Mouse (Mus musculus) erythroblast, embryonic 14.5 days (primary cell): ENCODE data around the gene Rptor. TPM values are rescaled to one million over a fixed set of nuclear protein-coding genes. Genes with fewer than 3 reads are reported as not detected.

Source experiments
- H3K27me3 ChIP-seq: 2 replicates; pipeline ENCODE4 v1.6.1; 2012; ENCODE audit warnings: inconsistent platforms; ENCODE audit not compliant: control insufficient read depth
- H3K36me3 ChIP-seq: 2 replicates; pipeline ENCODE4 v1.6.1; 2012; ENCODE audit warnings: mild to moderate bottlenecking, inconsistent platforms; ENCODE audit not compliant: control insufficient read depth
- H3K4me1 ChIP-seq: 2 replicates; pipeline ENCODE4 v1.6.1; 2012; ENCODE audit warnings: inconsistent platforms; ENCODE audit not compliant: control insufficient read depth
- H3K4me3 ChIP-seq: replicated peaks from 2 replicates; pipeline ENCODE3; 2012; ENCODE audit warnings: moderate library complexity, mild to moderate bottlenecking, inconsistent platforms
- H3K9me3 ChIP-seq: 2 replicates; pipeline ENCODE4 v1.6.1; 2012; ENCODE audit warnings: low read length, inconsistent platforms, mixed read lengths; ENCODE audit not compliant: control insufficient read depth
- GATA1 ChIP-seq: IDR thresholded peaks from 2 replicates; pipeline ENCODE4 v1.6.1; 2012; ENCODE audit warnings: low read length, inconsistent platforms, mixed read lengths
- TAL1 ChIP-seq: IDR thresholded peaks from 3 replicates; pipeline ENCODE4 v1.6.1; 2012; ENCODE audit warnings: low read length, inconsistent platforms, mixed read lengths
- polyA plus RNA-seq: library from polyadenylated mRNA; stranded (reverse); fragments of >175 nt; gene quantifications from 2 replicates; pipeline ENCODE4 v1.2.3, GENCODE M21; 2012

Gene Rptor
- polyA plus RNA-seq, 1 experiment, result 1.5 TPM

- Histone ChIP-seq H3K4me3 (no peak overlapping the region), H3K27me3 (no peaks in the 10 kb centered on the region), H3K36me3 (peaks cover 79% of the 10 kb centered on the region), H3K9me3 (no peaks in the 10 kb centered on the region), H3K4me1 (no peaks in the 10 kb centered on the region)
- TF ChIP-seq GATA1, result no peak
- TF ChIP-seq TAL1, result no peak
These were observed 265.4 kb downstream of the Rptor start for GRCm38 (mm10) chr11:119868138-119868537.

DNA sequence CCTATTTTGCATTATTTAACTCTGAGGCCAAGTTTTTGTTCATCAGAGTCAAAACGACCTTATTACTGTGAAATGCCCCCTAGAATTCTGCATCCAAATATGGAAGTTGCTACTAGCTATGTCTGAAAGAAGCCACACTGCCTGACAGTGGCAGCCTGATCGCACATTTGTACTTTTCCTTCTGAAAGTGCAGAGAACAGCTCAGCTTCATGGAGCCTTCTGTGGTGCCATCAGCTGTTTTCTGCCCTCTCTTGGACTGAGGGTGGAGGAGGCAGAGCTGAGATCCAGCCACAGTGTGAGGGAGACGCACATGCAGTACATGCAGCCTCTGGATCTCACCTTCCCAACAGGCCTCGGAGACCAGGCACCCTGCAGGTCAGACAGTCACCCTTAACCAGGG, 265.9 kb downstream of the Rptor start:
- Histone ChIP-seq H3K36me3 (peaks cover 80% of the 10 kb centered on the region), H3K4me3 (no peak overlapping the region)

GRCm38 (mm10) chr11:119871141-119871540, 268.4 kb downstream of the Rptor start:
- H3K9me3 ChIP-seq, result no peaks in the 10 kb centered on the region
- H3K4me3 ChIP-seq, result no peak overlapping the region
- no peaks in the 10 kb centered on the region for H3K4me1 ChIP-seq
- H3K27me3 ChIP-seq, result no peaks in the 10 kb centered on the region
- peaks cover 92% of the 10 kb centered on the region for H3K36me3 ChIP-seq
- no peak for TF ChIP-seq GATA1
- TF ChIP-seq TAL1, result no peak

More for the DNA sequence above, 265.9 kb downstream of the Rptor start:
- no peaks in the 10 kb centered on the region for H3K27me3 ChIP-seq
- no peaks in the 10 kb centered on the region for H3K9me3 ChIP-seq
- no peaks in the 10 kb centered on the region for H3K4me1 ChIP-seq
- TF ChIP-seq TAL1 (no peak), GATA1 (no peak)

DNA sequence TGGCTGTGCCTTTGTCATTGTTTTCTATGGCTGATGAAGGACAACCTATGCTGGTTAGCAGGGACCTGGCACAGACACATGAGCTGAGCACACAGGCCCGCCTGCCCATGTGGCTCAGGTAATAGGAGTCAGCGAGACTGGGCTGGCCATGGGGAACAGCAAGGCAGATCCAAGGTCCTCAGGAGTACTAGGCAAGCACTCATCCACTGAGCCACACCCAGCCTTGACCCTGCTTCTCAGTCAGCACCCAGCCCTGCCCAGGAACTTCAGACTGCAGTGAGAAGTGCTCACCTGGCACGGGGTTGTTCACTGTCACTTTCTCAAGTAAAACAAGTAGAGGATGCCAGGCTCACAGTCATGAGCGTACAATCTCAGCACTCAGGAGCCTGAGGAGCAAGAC, 270.9 kb downstream of the Rptor start:
- no peak overlapping the region for H3K4me3 ChIP-seq
- H3K36me3 ChIP-seq, result peaks cover 95% of the 10 kb centered on the region
- H3K9me3 ChIP-seq, result no peaks in the 10 kb centered on the region
- H3K4me1 ChIP-seq, result no peaks in the 10 kb centered on the region
- no peaks in the 10 kb centered on the region for H3K27me3 ChIP-seq
- TF ChIP-seq TAL1 (no peak), GATA1 (no peak)

DNA sequence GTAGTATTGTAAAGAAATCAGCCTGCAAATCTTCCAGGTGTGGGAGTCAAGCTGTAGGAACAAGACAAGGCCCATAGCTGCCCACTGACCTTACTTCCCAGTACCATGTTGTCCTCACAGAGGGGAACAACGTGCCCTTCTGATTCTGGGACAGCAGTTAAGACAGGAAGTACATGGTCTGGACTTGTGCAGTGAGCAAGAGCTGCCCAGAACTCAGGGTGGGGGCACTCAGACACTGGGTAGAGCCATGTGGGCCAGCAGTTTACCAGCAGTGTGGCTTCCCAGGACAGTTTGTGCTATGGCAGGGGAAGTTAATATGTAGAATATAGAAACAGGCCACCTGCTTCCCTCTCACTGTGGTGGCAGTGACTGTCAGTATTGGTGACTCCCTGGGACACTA, 272.1 kb downstream of the Rptor start:
- no peaks in the 10 kb centered on the region for H3K9me3 ChIP-seq

DNA sequence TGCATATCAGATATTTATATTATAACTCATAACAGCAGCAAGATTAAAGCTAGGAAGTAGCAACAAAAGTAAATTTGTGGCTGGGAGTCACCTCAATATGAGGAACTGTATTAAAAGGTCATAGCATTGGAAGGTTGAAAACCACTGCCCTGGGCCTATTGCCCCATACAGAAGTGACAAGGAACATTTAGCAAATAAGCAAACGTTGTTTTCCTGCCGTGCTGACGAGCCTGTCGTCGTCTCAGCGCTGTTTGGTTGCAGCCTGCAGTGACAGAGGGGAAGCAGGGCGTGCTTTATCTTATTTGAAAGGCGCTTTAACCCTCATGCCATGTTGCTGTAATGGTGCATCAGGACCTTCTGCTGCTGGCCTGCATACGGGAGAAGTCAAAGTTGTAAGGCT, 273.0 kb downstream of the Rptor start:
- H3K27me3 ChIP-seq, result no peaks in the 10 kb centered on the region
- no peaks in the 10 kb centered on the region for H3K4me1 ChIP-seq
- peaks cover 94% of the 10 kb centered on the region for H3K36me3 ChIP-seq
- H3K4me3 ChIP-seq, result no peak overlapping the region
- H3K9me3 ChIP-seq, result no peaks in the 10 kb centered on the region
- TF ChIP-seq TAL1 (no peak), GATA1 (no peak)

More for the DNA sequence above, 272.1 kb downstream of the Rptor start:
- Histone ChIP-seq H3K27me3 (no peaks in the 10 kb centered on the region), H3K36me3 (peaks cover 94% of the 10 kb centered on the region), H3K4me3 (no peak overlapping the region), H3K4me1 (no peaks in the 10 kb centered on the region)
- TF ChIP-seq TAL1 (no peak), GATA1 (no peak)

DNA sequence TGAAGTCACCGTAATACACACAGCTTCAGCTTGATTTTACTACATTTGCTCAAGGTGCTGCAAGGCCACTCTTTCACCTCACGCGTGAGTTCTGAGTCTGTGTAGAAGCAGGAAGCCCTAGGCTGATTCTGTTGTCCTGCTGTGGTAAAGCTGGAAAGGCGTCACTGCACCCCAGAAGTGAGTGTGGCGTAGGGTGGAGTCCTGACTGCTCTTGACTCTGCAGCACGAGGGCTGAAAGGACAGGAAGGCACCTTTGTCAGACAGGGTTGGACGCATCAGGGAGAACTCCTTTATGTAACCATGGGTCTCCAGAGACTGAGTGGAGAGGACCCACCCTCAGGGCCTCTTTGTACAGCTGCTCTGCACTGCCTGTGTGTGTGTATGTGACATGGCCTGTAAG, 274.4 kb downstream of the Rptor start:
- TF ChIP-seq GATA1 (no peak), TAL1 (no peak)
- Histone ChIP-seq H3K4me1 (no peaks in the 10 kb centered on the region), H3K36me3 (peaks cover 85% of the 10 kb centered on the region), H3K27me3 (no peaks in the 10 kb centered on the region), H3K4me3 (no peak overlapping the region), H3K9me3 (no peaks in the 10 kb centered on the region)

GRCm38 (mm10) chr11:119879573-119879972, 276.9 kb downstream of the Rptor start:
- Histone ChIP-seq H3K27me3 (no peaks in the 10 kb centered on the region), H3K4me1 (no peaks in the 10 kb centered on the region; the same call in 1 of the 2 replicates), H3K9me3 (no peaks in the 10 kb centered on the region), H3K4me3 (no peak overlapping the region), H3K36me3 (peaks cover 74% of the 10 kb centered on the region)
- no peak for TF ChIP-seq GATA1
- TF ChIP-seq TAL1, result no peak

DNA sequence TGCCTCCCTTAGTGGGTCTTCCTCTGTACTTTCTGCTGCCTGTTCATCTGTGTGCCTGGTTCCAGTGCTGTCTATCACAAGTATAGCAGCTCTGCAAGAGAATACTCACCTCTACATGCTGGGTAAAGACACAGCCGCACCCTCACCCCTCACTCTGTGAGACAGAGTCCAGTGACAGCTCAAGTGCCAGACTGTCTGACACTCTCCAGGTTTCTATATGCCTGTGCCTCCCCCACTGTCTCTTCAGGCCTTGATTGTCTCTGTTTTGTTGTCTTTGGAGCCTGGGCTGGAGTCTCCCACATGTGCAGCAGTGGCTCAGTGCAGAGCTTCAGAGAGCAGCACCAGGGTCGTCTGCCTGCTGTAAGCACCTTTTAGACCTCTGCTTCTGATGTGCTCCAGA, 280.9 kb downstream of the Rptor start:
- no peaks in the 10 kb centered on the region for H3K9me3 ChIP-seq
- H3K36me3 ChIP-seq, result peaks cover 73% of the 10 kb centered on the region
- no peaks in the 10 kb centered on the region for H3K27me3 ChIP-seq
- TF ChIP-seq GATA1, result no peak
- no peak for TF ChIP-seq TAL1
- H3K4me1 ChIP-seq, result no peaks in the 10 kb centered on the region; the same call in 1 of the 2 replicates
- H3K4me3 ChIP-seq, result no peak overlapping the region

DNA sequence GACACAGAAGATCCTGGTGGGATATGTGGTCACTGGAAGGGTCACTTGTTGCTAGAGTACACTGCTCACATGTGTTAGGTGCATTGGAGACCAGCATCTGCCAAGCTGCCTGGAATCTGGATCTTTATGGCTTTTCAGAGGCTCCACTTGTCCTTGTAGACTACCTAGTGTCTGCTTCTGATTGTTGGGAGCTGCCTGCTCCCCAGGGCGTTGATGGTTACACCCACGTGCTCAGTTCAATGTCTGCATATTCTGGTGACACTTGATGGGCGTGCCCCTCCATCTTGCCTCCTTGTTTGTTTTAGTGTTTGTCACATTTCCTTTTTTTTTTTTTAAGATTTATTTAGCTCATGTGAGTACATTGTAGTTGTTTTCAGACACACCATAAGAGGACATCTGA, 287.3 kb downstream of the Rptor start:
- no peak overlapping the region for H3K4me3 ChIP-seq
- peaks cover 89% of the 10 kb centered on the region for H3K36me3 ChIP-seq
- TF ChIP-seq TAL1 (no peak), GATA1 (no peak)
- H3K4me1 ChIP-seq, result peaks cover 4% of the 10 kb centered on the region
- no peaks in the 10 kb centered on the region for H3K9me3 ChIP-seq
- H3K27me3 ChIP-seq, result no peaks in the 10 kb centered on the region
